Mouse (Mus musculus) ES-E14 (cell line): ENCODE measurements around the gene Cyfip2. TPM values are rescaled to one million over a fixed set of nuclear protein-coding genes. Genes with fewer than 3 reads are reported as not detected.

ENCODE experiments used
- DNase-seq: peaks from one replicate; pipeline ENCODE4 v3.0.0-alpha.2; 2013; ENCODE audit warnings: low read depth, low spot score
- H3K27ac ChIP-seq: 2 replicates; pipeline ENCODE4 v1.5.1; 2012; ENCODE audit warnings: low read depth, mild to moderate bottlenecking, low read length, moderate library complexity, mixed read lengths; ENCODE audit not compliant: poor library complexity, insufficient read depth, severe bottlenecking
- H3K36me3 ChIP-seq: 2 replicates; pipeline ENCODE4 v1.6.1; 2012; ENCODE audit warnings: mild to moderate bottlenecking, low read length, moderate library complexity, mixed read lengths; ENCODE audit not compliant: control insufficient read depth, poor library complexity, insufficient read depth, severe bottlenecking
- H3K4me1 ChIP-seq, 2 experiments: fragments of 150-350 bp in 1 of 2; sonication (generic) in 1 of 2; 2 replicates each; pipeline ENCODE4 v1.6.1; 2012; ENCODE audit warnings: low read length in 2 of 2, mild to moderate bottlenecking in 1 of 2, mixed read lengths in 1 of 2; ENCODE audit not compliant: control insufficient read depth in 2 of 2, insufficient read depth in 2 of 2, poor library complexity in 1 of 2
- H3K4me3 ChIP-seq, 2 experiments: fragments of 150-350 bp in 1 of 2; sonication (generic) in 1 of 2; 2 replicates each; pipeline ENCODE4 v1.5.1; 2012; ENCODE audit warnings: low read length in 2 of 2, low read depth in 1 of 2, mild to moderate bottlenecking in 1 of 2, mixed read lengths in 1 of 2; ENCODE audit not compliant: insufficient read depth in 1 of 2, poor library complexity in 1 of 2, severe bottlenecking in 1 of 2
- H3K9ac ChIP-seq: 2 replicates; pipeline ENCODE4 v1.6.1; 2012; ENCODE audit warnings: low read depth, mild to moderate bottlenecking, low read length, mixed read lengths; ENCODE audit not compliant: poor library complexity, insufficient read depth, severe bottlenecking
- H3K9me3 ChIP-seq: fragments of 150-350 bp; sonication (generic); 2 replicates; pipeline ENCODE4 v1.6.1; 2012; ENCODE audit warnings: low read depth, mild to moderate bottlenecking, low read length; ENCODE audit not compliant: control insufficient read depth, insufficient read depth
- CHD2 ChIP-seq: IDR thresholded peaks from 2 replicates; pipeline ENCODE4 v1.6.1; 2014; ENCODE audit warnings: mild to moderate bottlenecking, low read depth, low read length, inconsistent platforms
- HCFC1 ChIP-seq: IDR thresholded peaks from 2 replicates; pipeline ENCODE4 v1.6.1; 2012; ENCODE audit warnings: low read length, inconsistent platforms, borderline replicate concordance; ENCODE audit not compliant: insufficient read depth
- MAFK ChIP-seq: IDR thresholded peaks from 2 replicates; pipeline ENCODE4 v1.6.1; 2014; ENCODE audit warnings: mild to moderate bottlenecking, low read depth, low read length, inconsistent platforms; ENCODE audit not compliant: insufficient read depth
- ZC3H11A ChIP-seq: IDR thresholded peaks from 2 replicates; pipeline ENCODE4 v1.6.1; 2012; ENCODE audit warnings: low read depth, mild to moderate bottlenecking, inconsistent platforms, low read length, borderline replicate concordance
- ZNF384 ChIP-seq: IDR thresholded peaks from 2 replicates; pipeline ENCODE4 v1.6.1; 2012; ENCODE audit warnings: low read depth, low read length, inconsistent platforms
- in situ Hi-C, 2 experiments: fragments of 600-800 bp; cut with MboI; formaldehyde crosslinking; loops; one replicate each; pipeline ENCODE4 v1.15.1; 2025; ENCODE audit warnings: low sequenced_read_pairs in 2 of 2, inconsistent platforms in 1 of 2; ENCODE audit not compliant: unreplicated experiment in 2 of 2
- total RNA-seq: library from RNA; depleted of rRNA; stranded (reverse); fragments of 300-350 nt; gene quantifications from 2 replicates; pipeline ENCODE4 v1.2.3, GENCODE M21; 2012

The Cyfip2 gene
- total RNA-seq, 1 experiment = 7.4 TPM

GRCm38 (mm10) chr11:46293491-46293890, 19.2 kb downstream of the Cyfip2 start:
- Histone ChIP-seq H3K36me3 (0 out of 2 replicates have a peak, but pooled peaks cover 2% of the 10 kb centered on the region), H3K27ac (no peak overlapping the region), H3K4me1 (peaks cover 0 to 2% of the 10 kb centered on the region in 2 experiments; a peak in 1 of 4 replicates), H3K4me3 (no peak overlapping the region), H3K9me3 (no peaks in the 10 kb centered on the region), H3K9ac (no peak overlapping the region)
- in situ Hi-C loops = no loop called here
- DNase-seq = no peak
- no peak for TF ChIP-seq ZC3H11A
- no peak for TF ChIP-seq CHD2
- no peak for TF ChIP-seq MAFK
- TF ChIP-seq HCFC1 = no peak
- TF ChIP-seq ZNF384 = no peak

GRCm38 (mm10) chr11:46290988-46291405, 21.7 kb downstream of the Cyfip2 start:
- TF ChIP-seq MAFK = no peak
- no peak overlapping the region for H3K27ac ChIP-seq
- no peaks in the 10 kb centered on the region for H3K9me3 ChIP-seq
- H3K4me3 ChIP-seq = no peak overlapping the region
- in situ Hi-C loops = no loop called here
- H3K9ac ChIP-seq = no peak overlapping the region
- peaks cover 0 to 2% of the 10 kb centered on the region in 2 experiments; a peak in 1 of 4 replicates for H3K4me1 ChIP-seq
- no peak for DNase-seq
- H3K36me3 ChIP-seq = 0 out of 2 replicates have a peak, but pooled peaks cover 2% of the 10 kb centered on the region

GRCm38 (mm10) chr11:46289561-46289960, 23.1 kb downstream of the Cyfip2 start:
- H3K9ac ChIP-seq = no peak overlapping the region
- H3K4me3 ChIP-seq = no peak overlapping the region
- H3K36me3 ChIP-seq = peaks cover 2% of the 10 kb centered on the region; the same call in 1 of the 2 replicates
- DNase-seq = no peak
- TF ChIP-seq HCFC1 = no peak
- no peak for TF ChIP-seq ZNF384
- TF ChIP-seq MAFK = no peak
- no peak for TF ChIP-seq CHD2
- TF ChIP-seq ZC3H11A = no peak
- peaks cover 0 to 2% of the 10 kb centered on the region in 2 experiments; a peak in 1 of 4 replicates for H3K4me1 ChIP-seq
- H3K9me3 ChIP-seq = no peaks in the 10 kb centered on the region
- in situ Hi-C loops = no loop called here
- no peak overlapping the region for H3K27ac ChIP-seq

DNA sequence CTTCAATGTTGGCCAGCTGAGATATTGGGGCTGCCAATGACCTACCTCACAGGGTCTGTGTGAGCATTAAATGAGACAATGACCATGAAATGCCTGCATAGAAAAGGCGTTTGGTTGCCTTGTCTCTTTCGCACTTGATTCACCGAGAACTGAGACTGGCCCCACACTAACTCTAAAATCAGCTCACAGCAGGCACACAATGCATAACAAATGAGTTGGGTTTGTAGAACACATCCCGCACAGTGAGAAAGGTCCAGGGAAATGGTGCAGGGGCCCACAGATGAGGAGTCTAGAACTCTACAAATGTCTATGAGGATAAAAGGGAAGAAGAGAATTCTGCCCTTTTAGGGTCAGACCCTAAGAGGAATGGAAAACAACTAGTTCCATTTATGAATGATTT, 23.6 kb downstream of the Cyfip2 start:
- Histone ChIP-seq H3K9ac (no peak overlapping the region), H3K9me3 (no peaks in the 10 kb centered on the region), H3K4me1 (peaks cover 0 to 2% of the 10 kb centered on the region in 2 experiments; a peak in 1 of 4 replicates), H3K4me3 (no peak overlapping the region), H3K27ac (no peak overlapping the region), H3K36me3 (peaks cover 2% of the 10 kb centered on the region; the same call in 1 of the 2 replicates)
- in situ Hi-C loops = no loop called here
- DNase-seq = no peak
- no peak for TF ChIP-seq MAFK
- TF ChIP-seq ZNF384 = no peak
- no peak for TF ChIP-seq CHD2
- no peak for TF ChIP-seq ZC3H11A
- TF ChIP-seq HCFC1 = no peak

GRCm38 (mm10) chr11:46288091-46288490, 24.6 kb downstream of the Cyfip2 start:
- H3K27ac ChIP-seq = no peak overlapping the region
- in situ Hi-C loops = no loop called here
- peaks cover 2% of the 10 kb centered on the region; the same call in 1 of the 2 replicates for H3K36me3 ChIP-seq
- H3K9me3 ChIP-seq = no peaks in the 10 kb centered on the region
- no peak for DNase-seq
- H3K4me1 ChIP-seq = peaks cover 0 to 2% of the 10 kb centered on the region in 2 experiments; a peak in 1 of 4 replicates
- H3K9ac ChIP-seq = no peak overlapping the region
- TF ChIP-seq ZC3H11A = no peak
- TF ChIP-seq HCFC1 = no peak
- no peak for TF ChIP-seq MAFK
- TF ChIP-seq CHD2 = no peak
- TF ChIP-seq ZNF384 = no peak
- no peak overlapping the region for H3K4me3 ChIP-seq
